Mouse (Mus musculus) thymus, postnatal 4 days (tissue): ENCODE results near the gene Mras.

Source experiments
- DNase-seq: peaks from one replicate; pipeline ENCODE4 v3.0.0; 2021

Gene Mras

GRCm38 (mm10) chr9:99439064-99439463 lies 1.9 kb upstream of the Mras start:
- DNase-seq: no peak

DNA sequence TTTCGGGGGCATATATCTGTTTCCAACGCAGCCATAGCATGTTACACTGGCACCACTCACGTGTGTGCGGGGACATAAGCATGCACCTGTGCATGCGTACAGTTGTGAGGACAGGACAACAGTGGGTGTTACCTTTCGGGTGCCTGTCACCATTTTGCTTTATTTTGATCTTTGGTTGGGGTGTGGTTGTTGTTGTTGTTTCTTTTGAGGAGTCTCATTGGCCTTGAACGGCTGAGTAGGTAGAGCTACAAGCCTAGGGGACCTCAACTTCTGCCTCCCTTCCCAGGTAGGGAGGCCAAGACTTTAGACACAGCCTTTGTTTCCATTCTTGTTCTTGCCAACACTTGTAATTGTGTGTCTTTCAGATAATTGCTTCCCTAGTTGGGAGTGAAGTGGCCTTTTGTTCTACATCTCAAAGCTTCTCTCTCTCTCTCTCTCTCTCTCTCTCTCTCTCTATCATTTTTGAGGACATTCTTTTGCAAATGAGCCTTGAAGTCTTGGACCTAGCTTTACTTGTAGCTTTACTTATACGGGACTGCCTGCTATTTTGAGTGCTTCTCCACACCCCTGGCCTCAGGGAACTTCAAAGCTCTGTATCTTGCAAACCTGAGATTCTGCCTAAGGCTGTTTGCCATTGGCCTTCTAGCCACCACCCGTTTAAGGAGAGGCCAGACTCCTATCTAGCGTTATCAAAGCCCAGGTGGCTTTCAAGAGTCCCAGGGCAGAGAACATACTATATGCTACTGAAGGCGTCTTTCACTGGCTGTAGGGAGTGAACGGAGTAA lies 792 bp upstream of the Mras start:
- no peak for DNase-seq

- peak; percentile 67 for DNase-seq
Observed at GRCm38 (mm10) chr9:99436182-99437030, 775 bp downstream of the Mras start.

DNA sequence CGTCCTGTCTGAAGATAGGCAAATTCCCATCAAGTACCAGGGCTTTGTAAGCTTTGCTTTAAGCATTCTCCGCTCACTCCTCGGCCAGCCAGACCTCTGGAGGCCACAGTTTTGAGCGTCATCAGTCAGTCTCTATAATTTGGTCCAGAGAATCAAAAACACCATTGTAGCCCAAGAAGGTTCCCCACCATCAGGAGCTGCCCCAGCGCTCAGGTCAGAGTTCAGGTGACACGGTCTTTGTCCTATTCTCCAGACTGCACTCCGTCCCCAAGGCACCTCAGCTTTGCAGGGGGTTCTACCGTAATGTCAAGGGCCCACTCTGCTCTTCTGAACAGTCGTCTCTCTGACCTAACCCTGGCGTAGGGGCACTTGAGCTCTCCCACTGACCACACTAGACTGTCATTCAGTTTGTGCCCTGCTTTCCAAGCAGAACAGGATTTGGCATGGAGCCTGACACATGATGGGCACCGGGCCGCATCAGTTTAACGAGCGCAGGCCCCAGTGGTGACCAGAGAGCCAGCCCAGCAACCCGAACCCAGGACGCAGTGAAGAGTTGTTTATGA lies 1.5 kb downstream of the Mras start:
- no peak for DNase-seq

GRCm38 (mm10) chr9:99434892-99435618 lies 2.1 kb downstream of the Mras start:
- no peak for DNase-seq

- no peak for DNase-seq
Observed at GRCm38 (mm10) chr9:99432478-99432877, 4.7 kb downstream of the Mras start.

DNA sequence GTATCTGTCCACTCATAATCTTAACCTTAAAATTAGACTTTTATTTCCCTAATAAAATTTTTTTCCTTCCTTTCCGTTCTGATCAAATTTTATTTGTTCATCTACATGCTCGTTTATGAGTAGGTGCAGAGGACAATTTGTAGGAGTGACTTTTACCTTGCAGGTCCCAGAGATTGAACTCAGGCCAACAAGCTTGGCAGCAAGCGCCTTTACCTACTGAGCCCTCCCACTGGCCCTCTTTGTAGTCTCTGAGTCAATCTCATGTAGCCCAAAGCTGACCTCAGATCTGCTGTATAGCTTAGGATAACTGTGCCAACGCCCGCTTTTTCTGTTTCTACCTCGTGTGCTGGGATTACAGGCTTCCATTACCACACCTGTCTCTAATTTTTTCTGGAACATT lies 5.2 kb downstream of the Mras start:
- DNase-seq: no peak

DNA sequence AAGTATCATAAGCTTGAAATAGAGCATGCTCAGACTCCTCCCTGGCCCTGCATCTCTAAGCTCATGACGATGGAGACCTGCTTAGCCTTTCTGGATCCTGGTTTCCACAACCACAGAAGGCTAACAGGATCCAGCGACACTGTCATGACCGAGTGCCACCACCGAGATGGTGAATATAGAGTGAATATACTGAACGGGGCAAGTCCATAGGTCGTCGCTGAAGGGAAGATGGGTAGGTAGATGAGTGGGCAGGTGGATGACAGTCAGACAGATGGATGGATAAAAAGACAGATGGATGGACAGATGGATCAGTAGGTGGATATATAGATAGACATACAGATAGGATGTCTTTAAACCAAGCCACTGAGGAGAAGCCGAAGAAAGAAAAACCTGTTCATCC lies 5.8 kb downstream of the Mras start:
- no peak for DNase-seq

DNA sequence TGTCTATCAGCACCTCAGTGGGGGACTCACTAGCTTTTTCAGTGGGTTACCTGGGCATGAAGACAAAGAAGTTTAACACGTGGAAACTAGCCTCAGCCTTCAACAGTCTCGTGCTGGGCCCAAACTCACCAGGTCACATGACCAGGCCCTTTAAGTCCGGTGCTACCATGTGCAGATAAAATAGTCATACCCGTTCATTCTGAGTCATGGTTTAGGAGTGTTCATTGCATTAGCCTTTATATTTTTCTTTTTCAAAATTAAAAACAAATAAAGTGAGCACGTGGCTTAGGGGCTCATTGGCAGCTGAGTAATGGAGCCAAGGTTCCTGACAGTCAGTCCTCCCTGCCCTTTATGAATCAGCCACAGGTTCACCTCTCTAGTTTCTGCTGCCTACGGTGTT lies 6.4 kb downstream of the Mras start:
- no peak for DNase-seq

DNA sequence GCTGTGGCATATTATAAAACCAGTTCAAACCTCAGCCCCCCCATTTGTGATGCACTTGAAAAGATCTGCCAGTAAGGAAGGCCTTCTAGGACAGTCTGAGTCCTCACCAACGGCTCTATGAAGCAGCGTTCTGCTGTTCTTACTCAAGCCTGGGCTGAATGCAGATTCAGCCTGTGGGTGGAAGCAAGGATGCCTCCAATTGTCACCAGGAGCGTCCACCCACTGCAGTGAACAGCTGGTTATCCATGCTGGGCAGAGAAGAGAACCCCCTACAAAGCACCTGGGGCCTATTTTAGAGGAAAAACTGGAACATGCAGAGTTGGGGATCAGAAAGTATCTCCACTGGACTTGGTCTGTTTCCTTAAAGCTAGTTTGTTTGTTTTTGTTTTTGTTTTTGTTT lies 7.3 kb downstream of the Mras start:
- DNase-seq: no peak

DNA sequence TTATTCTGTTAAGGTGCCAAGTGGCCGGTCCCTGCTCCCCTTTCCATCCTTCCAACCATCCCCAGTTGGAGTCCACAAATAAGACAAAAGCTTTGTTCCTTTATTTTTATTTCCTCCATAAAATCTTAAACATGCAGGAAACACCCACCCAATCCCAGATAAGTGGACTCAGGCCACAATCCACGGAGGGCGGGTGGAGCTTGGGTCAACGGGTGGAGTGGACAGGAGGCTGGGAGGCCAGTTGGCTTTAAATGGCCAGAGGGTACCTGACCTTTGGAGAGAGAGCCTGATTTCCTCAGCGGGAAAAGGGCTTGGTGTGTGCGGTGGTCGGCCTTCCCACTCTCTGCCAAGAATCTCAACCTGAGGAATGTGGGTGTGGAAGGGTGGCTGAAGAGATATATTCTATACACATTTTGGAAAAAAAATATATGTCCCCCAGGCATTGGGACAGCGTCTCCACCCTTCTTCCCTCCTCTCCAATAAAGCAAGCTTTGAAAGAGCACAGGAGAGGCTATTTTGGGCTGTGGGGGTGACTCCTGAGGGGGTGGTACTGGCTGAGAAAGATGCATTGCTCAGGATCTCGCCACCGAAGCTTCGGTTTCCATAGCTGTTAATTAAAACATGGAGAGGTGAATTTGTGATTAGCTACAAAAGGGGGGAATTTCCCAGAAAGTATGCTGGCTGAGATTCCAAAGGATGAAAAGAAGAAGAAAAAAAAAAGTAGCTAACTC lies 8.4 kb downstream of the Mras start:
- DNase-seq: no peak

DNA sequence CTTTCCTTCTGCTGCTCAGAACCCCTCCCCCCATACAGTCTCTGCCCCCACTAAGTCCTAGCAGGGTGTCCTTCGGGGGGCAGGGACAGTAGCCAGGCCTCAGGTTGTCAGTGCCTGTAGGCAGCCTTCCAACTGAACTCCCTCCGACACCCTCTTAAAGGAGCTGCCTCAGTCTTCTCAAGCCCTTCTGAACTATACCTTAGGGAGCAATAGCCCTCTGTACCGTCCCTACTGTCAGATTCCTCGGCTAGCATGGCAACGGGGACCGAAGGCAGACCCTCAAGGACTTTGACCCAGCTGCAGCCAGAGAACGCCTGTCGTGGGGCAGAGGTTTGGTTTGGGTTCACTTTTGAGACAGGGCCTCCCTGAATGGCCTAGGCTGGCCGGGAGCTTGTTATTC lies 11.9 kb downstream of the Mras start:
- DNase-seq: no peak

GRCm38 (mm10) chr9:99424574-99424863 lies 12.7 kb downstream of the Mras start:
- DNase-seq: no peak

DNA sequence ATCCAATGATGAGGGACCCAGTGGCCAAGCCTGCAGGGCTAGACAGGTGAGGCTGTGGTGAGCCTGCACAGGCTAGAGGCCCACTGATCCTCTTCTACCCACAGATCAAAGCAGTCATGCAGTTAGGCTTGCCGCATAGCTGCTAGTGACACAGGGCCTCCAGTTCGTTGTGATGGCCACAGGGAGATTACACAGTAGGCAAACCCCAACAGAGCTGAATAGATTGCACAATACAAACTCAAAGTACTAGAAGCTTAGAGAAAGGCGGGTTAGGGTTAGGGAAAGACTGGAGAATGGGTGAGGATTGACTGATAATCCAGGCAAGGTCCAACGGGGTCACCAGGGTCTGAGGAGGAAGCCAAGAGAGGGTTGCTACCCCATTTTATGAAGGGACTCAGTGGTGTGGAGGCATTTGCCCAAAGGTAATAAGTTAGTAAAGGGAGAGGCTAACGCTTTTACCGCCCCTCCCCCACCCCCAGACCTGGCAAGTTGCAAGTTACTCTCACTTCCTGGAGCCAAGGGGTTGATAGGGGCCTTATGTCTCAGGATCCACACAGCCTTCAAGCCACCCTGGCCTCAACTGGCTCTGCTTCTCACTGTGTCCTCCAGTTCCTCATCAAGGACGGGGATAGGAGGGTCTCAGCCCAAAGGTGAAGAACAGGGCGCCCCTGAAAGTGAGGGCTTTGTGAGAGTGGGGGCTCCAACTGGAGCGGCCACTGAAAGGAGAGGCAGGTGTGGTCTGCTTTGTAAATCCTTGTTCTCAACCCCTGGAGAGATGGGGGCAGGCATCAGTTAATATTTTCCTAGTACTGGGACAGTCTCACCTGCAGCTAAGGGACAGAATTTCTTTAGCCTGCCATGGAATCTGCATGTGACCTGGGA lies 13.2 kb downstream of the Mras start:
- DNase-seq: no peak

- DNase-seq: no peak
Observed at GRCm38 (mm10) chr9:99421914-99422313, 15.3 kb downstream of the Mras start.

DNA sequence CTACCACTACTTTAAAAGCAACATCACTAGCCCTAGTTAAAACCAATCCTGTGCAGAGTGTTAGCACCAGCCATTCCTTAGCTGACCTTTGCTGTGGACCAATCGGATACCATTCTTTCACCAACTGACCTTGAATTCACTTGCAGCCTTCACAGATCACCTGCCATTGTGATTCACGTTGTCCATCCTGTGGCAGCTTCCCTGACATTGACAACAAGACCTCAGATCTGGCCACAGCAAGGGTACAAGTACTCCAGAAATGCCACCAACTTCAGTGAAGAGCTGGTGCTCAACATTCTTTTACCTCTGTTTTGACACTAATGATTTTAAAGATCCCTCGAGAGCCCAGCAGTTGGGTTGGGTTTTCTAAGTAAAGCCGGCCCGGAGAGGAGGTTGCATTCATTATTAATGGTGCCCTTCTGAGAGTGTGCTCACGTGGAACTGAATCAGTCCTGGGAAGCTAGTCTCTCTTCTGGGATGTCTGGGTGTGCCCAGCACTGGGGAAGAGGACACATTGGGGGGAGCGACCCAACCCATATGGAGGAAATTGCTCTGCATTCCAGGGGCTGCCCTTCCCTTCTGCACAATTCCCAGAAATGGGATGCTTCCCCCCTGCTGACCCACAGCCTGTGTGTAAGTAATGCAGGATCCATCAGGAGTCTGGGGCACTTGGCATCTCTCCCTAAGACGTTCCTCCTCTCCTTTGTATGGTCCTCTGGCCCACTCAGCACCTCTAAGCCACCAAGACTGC lies 17.1 kb downstream of the Mras start:
- no peak for DNase-seq

DNA sequence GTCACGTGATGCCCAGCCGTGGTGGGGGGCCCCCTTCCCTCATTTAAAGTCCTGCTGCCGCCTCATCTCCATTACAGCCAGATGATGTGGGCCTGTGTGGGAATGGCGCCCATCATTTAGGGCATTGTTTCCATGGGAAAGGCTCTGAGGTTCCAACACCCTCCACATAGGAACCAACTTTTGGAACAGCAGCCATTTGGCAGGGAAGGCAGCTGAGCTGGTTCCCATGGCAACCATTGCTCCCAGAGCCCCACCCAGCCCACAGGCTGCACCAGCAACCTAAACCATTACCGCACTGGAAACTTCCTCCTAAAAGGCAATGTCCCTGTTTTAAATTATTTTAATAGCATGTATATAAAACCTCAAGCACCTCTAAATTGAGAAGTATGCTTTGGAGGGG lies 18.8 kb downstream of the Mras start:
- no peak for DNase-seq

DNA sequence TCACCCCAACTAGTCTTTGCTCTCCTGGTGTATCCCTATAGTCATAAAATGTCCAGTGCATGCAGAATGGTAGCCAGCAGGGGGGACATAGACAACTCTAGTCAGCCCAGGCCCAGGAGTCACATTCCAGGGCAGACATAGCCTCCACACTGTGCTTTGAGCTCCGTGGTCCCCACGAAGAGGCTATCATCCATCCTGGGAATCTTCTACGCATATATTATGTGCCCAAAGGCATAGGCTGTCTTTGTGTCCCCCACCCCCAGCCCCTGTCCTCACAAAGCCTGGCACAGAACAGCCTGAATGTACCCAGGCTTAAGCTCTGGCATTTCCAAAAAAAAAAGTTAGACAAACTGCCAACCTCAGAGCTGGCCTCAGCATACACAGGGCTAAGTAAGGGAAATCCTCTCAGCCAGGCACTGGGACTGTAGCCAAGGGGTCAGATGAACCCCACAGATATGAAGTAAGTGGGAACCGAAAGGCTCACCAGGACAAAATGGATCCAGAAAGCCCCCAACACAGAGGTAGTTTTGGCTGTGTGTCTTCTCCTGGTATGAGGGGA lies 19.8 kb downstream of the Mras start:
- no peak for DNase-seq

GRCm38 (mm10) chr9:99416809-99417208 lies 20.4 kb downstream of the Mras start:
- DNase-seq: no peak

GRCm38 (mm10) chr9:99411785-99412184 lies 25.4 kb downstream of the Mras start:
- DNase-seq: no peak

DNA sequence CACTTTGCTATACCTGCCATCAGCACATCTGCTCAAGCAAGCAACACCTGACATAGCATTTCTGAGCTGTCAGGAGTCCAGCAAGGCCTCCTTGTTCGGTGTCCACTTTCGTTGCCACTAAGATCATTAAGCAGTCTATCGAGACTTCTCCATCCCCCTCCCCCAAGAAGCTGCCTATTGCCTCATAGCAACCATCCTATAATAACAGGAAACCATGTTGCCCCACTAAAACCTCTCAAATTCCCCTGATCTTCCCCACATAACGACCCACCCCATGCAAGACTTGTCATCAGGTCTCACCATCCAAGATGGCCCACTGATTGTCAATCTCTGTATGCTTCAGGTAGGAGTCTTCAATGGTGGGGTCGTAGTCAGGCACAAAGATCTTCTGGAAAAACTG lies 26.1 kb downstream of the Mras start:
- no peak for DNase-seq
